Mouse (Mus musculus) thymus, postnatal 25 days (tissue): ENCODE measurements around the gene Gcgr.

Source experiments
- DNase-seq: peaks from one replicate; pipeline ENCODE4 v3.0.0; 2022

Gcgr gene

DNA sequence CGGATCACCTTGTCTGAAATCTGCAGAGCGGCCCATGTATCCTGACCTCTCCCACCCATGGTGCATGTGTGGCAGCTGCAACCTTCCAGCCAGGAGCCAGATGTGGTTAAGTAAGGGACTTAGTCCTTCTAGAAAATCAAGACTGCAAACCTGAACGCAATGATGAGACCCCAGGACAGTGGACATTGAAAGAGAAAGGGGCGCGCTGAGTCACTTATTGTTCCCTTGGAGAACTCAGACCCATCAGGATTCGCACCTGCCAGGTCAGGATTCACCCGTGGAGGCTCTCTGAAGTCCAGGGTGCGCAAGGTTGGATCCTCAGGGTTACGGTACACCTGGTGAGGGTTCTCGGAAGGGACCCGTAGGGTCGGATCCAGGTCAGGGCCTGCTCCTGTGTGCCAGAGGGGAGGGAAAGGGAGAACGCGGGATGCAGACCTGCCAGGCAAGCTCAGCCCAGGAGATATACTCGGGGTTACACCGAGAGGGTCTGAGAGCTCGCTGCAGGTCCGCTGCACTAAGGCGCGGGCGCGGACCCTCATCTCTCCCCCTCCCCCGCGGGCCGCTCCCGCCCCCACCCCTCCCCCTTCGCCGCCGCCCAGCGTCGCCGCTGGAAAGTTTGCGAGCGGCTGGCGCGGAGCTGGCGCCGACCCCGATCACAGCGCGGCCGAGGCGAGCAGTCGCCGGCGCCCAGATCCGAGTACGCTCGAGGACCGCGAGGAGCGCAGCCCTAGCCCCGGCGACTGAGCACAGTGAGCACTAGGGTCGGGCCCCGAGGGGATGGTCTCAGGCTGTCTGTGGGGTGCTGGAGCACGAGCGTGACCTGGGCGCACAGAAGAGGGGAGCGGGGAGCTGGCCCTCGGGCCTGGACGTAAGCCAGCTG, at the start of gene Gcgr:
Gene Gcgr, plus strand, starts transcription at position 615 of the 880 bp plus-strand sequence.
- DNase-seq: no peak

DNA sequence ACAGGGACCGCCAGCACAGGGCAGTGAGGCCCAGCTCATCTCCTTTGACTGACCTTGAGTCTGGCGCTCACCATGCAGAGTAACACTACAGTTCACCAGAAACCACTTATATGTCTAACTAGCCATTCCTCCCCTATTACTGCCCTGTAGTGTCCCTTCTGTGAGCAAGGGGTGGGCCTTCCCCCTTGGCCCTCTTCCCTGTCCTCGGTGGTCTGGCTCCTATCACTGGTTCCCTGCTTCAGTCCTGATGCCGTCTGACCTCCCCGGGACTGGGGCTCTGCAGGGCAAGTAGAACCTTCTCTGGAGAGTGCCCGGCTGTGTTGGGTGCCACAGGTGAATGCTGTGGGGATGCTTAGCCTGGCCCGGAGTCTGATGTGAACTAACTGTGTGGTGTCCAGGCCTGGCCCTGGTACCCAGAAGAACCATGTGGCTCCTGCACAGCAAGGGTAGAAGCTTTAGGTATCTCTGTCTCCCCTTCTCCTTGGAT, 47.0 kb upstream of the Gcgr start:
- DNase-seq: no peak

DNA sequence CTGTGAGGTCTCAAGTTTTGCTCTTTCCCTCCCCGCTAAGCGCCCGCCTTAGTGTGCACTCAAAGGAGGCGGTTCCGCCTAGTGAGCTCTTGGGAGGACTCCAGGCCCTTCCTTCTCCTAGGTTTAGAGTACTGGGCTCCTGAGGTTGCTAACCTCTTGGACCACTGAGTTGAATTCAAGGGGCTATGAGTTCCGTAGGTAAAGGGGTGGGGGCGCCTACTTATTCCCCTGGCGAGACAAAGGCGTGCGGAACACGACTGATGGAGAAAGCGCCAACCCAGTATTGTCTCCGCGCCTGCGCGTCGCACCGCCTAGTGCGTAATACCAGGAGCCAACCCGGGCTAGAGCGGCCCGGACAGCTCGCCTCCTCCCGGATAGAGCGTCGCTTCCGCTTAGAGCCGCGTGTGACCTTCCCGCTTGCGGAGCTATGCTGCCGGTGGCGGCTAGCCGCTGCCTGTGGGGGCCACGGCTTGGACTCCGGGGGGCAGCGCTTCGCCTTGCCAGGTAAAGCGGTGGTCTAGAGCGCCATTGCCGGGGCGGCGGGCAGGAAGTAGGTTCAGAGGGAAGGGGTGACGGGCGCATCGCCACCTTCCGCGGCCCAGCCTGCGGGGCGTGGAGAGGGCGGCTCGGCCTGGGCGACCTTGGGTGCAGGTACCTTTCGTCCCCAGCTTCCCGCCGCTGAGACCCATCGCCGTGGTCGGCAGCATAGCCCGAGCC, 46.1 kb upstream of the Gcgr start, which contains the start of gene Mrpl12:
Gene Mrpl12, plus strand, starts transcription at position 349 of the 717 bp plus-strand sequence.
- DNase-seq: peak; percentile 87

DNA sequence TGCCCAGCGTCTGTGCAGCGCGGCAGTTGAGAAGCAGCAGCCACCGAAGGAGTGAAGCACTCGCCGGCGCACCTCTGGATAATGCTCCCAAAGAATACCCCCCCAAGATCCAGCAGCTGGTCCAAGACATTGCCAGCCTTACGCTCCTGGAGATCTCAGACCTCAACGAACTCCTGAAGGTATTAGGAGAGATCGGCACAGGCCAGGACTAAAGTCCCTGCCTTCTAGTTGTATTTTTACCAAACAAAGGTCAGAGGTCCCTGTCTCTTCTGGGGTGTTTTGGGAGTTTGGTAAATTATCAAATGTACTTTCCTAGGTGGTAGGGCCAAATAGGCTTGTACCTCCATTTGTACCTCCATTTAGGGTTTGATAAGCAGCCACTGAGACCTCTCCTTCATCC, 45.2 kb upstream of the Gcgr start:
- DNase-seq: no peak

DNA sequence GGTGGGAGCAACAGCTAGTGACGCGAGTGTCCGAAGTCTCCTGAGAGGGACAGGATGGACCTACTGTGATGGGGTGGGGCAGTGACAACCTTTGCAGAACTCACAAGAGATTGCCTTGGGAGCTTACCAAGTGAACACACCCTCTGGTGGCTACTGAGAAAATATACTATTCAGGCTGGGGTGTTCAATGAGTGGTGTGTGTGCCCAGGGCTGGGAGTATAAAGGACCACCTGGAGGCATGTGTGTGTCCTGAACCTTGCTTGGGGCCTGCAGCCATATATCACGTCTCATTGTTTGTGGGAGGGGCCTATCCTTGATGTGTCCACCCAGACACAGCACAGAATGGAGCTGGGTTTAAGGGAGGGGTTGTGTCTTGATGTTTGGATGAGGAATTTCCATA, 42.0 kb upstream of the Gcgr start:
- DNase-seq: no peak

DNA sequence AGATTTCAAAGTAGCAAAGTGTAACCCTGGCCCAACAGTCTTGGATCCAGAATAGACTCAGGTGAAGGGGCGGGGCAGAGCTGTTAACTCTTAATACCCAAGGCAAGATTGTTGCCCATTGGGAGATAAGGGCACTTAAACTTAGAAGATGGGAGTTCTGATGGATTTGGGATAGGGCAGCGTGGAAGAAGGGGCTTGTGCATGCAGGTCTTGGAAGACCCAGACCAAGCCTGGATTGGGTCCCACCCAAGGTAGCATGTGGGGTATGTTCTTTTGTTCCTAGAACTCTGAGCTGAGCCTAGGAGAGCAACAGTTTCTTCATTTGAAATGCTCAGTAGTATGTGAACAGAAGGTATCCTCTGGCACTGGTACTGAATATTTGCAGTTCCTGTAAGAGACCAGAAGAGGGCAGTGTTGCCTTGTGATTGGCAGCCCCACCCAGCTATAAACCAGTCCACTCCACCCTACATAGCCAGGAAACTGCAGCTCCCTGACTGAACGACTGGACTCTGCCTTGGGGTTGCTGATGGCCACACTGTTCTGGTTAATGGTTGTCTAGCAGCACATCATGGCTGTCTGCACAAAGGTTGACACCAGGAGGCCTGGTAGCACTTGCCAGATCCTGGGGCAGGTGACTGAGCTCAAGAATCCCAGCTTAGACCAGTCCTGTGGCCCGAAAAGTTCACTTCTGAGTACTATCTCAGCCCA, 41.3 kb upstream of the Gcgr start:
- peak; percentile 67 for DNase-seq

DNA sequence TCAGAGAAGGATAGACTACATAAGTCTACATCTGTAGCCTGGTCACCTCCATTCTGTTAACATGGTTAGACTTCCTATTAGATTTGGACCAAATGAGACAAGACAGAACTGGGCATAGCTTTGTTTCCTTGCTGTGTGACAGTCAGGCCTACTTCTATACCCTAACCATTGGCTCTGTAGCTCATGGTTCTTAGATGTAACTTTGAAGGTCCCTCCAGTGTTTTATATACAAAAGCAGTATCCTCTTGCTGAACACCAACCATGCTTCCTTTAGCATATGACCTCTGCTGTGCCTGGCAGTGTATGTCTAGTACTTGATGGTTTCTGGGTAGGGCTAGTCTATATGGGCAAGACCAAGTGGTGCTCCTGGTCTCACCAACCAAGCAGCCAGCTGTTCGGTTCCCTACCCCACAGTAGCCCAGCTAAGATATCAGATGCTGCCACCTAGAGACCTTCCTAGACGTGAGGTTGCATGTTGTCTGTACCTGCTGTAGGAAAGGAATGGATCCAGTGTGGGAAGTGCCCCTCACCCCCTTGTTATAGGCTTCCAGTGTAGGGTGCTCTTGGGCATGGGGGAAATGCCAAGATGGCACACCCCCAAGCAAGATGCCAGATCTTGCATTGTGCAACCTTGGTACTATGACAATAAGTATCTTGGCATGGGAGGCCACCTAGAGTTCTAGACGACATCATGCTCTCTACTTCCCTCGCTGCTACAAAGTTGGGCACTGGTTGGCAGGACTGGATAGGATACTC, 40.0 kb upstream of the Gcgr start:
- no peak for DNase-seq

DNA sequence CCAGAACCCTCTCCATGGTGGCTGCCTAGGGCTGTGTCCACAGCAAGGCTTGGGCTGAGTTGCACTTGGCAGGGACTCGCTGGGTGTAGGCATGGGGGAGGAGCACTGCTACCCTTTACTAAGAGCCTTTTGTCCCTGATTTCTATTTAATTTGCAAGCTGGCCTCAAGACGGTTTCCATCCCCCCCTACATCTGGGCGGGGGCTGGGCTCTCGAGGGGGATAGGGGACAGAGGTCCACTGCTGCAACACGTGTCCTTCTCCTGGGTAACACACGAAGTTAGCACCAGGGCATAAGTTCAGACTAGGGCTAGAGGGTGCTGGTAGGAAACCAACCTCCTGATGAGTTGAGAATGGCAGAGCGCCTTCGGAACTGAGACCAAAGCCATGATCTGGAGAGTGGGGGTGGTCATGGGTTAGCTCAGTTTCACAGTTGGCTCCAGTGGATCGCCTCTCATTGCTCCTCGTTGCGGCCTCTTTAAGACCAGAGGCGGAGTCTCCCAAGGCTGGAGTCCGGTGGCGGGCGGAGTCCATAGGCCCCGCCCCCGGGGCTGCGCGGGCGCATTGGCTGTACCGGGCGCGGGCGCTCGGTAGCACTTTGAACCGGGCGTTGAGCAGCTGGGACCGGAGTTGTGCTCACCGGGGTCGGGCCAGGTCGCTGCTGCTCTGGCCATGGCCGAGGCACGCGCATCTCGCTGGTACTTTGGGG, 39.0 kb upstream of the Gcgr start, which contains the start of gene Slc25a10:
Gene Slc25a10, plus strand, starts transcription at position 524 of the 707 bp plus-strand sequence.
- peak; percentile 81 for DNase-seq

DNA sequence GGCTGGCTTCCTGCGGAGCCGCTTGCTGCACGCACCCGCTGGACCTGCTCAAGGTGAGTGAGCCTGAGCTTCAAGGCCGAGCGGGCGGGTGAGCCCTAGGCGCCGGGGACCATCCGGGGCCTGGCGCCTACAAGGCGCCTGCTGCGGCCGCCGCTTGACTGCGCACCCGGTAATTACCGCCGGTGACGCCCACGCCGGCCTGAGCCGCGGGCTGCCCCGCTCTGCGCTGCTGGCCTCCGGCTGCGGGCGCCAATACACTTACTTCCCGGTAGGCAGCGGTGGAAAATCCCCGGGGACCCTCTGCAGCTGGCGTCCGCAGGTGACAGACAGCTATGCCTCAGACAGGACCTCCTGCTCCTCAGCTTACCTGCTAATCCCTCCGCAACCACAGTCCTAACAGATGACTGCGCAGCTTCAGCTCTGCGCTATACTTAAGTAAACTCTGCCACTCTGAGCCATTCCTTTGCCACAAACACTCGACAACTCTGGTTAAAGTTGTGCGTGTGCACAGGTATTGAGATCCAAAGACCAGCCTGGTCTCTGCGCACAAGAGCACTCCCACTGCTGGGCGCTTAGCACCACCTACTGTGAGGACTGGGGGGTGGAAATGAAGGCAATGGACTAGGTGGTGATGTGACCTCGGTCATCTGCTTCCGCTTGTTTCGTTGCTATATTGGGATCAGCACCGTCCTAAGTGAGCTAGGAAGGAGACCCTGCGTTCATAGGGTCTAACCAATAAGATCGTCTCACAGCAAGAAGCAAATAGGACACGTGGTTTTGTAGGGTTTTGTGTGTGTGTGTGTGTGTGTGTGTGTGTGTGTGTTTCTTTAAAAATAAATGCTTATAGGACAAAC, 38.2 kb upstream of the Gcgr start:
- peak; percentile 42 for DNase-seq

DNA sequence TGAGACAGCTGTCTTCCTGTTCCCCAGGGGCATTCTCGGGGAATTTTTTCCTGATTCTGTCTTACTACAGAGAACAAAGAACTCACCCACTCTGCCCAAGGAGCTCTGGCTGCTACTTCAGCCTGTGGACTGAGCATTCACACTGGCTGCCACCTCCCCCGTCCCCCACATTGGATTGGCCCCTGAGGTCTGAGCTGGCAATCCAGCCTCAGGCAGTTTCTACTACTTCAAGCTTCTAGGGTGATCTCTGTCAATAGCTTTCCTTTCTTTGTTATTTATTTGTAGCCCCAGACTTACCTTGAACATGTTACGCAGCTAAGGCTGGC, 37.7 kb upstream of the Gcgr start:
- DNase-seq: no peak

DNA sequence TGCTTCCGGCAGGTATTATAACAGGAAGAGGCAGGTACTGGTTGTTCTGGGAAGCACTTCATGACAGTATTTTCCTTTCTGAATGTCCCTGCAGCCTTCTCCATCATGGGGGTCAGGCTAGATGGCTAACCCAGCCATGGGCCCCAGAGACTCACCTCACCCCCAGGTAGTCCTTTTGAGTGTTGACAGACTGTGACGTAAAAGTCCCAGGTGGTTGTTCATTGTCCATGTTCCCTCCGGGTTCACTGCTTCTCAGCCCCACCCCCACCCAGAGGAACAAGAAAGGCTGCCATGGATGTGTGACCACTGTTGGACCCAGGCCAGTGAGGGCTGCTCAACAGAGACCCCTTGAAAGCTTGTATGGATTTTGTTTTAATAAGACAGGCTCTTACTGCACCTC, 37.1 kb upstream of the Gcgr start:
- DNase-seq: no peak

DNA sequence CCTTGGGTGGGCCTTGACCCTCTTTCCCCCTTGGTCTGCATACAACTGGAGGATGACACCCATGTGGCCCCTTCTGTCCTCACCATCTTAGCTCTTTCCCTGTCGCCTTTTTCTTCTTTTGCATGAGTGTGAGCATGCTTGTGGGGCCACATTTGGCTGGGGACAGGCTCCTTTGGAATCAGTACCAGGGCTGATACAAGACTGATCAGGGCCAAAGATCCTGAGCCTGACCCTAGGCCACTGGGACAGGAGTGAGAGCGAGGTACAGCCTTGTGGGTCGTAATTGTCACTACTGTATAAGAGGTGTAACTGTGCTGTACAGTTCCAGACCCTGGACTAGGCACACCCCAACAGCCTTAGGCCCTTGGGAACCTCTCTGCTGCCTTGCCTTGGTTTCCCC, 36.6 kb upstream of the Gcgr start:
- no peak for DNase-seq

DNA sequence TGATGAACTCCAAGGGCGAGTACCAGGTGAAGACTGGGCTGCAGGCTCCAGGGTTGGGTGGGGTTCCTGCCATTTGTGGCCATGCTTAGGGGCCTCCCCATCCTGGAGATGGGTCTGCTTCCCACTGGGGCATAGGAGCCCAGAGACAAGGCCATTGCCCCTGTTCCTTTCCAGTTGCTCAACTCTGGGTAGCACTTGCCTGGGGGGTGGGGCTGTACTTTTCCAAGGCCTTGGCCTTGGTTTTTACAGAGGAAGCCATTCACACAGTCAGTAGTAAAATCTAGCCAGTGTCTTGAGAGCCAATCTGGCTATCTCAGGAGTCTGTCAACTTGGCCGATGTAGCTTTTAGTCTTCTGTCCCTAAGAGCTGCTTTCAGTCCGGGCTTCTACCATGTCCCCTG, 33.1 kb upstream of the Gcgr start:
- DNase-seq: no peak

DNA sequence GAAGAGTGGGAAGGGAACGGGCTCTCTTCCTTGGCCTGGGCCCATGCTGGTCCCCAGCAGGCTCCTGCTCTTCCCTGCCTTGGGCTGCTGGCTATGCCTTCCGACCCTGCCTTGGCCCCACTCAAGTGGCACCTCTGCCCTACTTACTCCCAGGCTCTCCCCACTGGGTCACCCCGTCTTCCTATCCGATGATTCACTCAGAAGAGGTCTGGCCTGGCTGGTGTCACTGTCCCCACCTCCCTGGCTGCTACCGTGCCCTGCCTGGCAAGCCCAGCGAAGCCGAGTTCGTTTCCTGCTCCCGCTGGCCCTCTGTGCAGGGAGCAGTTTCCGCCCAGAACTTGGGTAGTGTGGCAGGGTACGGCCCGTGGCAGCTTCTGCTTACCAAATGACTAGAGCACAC, 32.3 kb upstream of the Gcgr start:
- DNase-seq: no peak

DNA sequence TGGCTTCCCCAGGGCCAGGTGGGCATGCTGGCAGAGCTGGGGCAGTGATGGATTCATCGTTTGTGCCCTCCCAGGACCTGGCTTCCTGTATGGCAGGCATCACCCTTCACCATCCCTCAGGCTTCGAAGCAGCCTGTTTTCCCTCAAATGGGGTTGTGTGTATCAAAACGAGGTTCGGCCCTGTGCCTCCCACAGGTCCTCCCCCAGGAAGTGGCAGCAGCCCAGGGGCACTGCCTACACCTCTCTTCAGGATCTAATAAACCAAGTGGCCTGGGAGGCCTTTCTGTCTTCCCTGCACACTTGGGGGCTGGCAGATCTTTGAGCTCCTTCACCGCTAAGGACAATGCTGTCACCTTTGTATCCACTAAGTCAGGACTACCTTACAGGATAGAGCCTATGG, 31.6 kb upstream of the Gcgr start:
- no peak for DNase-seq

DNA sequence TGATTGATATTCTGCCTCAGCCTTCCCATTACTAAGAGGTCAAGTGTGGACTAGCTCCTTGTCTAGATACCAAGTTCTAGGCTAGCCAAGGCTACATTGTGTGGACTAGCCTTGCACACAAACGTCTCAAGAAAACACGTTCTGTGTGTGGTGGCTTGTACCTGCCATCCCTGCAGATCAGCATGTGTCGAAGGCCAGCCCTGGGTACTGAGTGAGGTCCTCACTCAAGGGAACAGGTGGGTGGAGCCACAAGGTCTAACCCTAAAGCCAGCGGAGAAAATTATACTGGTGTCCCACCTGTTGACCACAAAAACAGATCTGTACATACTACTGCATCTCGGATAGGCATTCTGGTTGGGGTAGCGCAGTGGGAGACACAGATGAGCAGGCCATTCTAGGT, 30.6 kb upstream of the Gcgr start:
- DNase-seq: no peak

DNA sequence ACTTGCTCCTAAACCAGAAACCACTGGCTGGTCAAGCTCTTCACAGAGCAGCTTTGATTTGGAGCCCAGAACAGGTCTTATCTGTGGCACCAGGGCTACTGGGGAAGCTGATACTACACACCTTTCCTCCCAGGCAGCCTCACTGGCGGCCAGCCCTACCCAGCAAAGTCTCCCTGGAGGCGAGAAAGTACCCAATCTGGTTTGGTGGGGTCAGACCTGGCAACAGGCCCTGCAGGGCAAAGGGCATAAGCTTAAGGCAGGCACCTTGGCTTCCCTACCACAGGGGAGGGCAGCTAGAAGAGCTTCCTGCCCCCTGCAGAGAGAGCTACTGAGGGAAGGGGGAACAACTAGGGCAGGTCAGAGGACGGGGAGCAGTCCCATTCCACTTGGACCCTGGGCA, 30.1 kb upstream of the Gcgr start:
- no peak for DNase-seq

DNA sequence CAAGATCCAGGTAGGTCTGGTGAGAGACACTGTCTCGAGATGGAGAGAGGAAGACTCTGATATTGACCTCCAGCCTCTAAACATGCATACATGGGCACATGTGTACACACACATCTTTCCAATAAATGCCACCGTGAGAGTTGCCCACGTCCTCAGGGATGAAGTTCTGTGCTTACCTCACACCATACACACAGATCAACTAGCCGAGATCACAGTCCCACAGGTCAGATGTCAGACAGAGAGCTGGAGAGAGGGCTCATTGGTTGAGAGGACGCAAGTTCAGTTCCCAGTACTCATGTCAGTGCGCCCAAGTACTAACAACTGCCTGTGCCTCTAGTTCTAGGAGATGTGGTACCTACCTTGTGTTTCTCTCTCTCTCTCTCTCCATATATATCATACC, 29.5 kb upstream of the Gcgr start:
- no peak for DNase-seq

DNA sequence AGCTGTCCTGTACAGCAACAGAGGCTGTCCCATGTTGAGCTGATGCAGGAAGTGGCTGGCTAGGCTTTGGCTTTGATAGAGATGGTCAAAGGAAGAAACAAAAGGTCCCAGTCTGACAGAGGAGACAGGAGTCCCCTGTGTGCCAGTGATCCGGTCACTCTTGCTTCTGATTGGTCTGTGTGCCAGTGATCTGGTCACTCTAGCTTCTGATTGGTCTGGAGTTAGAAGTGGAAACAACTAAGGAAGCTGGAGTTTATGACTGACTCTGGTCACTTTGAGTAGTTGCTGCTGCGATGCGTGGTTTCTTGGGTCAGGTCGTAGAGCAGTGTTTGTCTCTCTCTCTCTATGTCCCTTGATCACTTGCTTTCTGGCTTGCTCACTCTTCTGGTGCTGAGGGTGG, 28.8 kb upstream of the Gcgr start:
- DNase-seq: no peak

DNA sequence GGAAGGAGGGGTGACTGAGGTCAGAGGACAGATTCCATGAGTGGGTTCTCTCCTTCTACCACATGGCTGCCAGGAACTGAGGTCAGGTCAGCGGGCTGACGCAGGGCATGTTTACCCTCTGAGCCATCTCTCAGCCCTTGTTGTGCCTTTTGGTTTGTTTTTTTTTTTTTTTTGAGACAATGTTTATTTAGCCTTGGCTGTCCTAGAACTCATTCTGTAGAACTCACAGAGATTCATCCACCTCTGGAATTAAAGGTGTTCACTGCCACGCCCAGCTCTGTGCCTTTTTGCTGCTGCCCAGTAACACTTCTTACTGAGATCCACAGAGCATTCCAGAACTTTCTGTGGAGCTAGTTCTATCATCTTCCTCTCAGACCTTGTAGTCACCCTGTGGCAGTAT, 24.8 kb upstream of the Gcgr start:
- no peak for DNase-seq

DNA sequence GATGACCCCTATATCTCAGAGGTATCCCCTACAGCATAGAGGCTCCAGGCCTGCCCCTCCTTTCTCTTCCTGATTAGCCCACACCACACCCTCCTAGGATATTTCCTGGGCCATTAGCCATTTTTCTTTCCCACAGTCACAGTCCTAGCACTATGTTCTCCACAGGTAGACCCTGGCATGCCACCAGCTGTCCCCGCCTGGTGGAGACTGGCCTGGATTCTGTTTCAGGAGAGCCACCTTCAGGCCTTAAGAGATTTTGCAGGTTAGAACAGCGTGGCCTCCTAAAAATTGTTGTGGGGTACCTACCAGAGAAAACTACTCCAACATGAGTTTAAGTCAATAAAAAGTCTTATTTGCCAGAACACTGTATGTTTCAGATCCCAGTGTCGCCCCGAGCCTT, 23.6 kb upstream of the Gcgr start:
- DNase-seq: no peak
